Mouse (Mus musculus) gastrocnemius, postnatal 36 days (tissue): ENCODE measurements around the gene Kbtbd3. TPM values are rescaled to one million over a fixed set of nuclear protein-coding genes. Genes with fewer than 3 reads are reported as not detected.

Experiments used
- DNase-seq, 2 experiments: peaks; one replicate each; pipeline ENCODE4 v3.0.0; 2022
- intact Hi-C: fragments of 180-260 bp; cut with DNase I; formaldehyde crosslinking; loops from one replicate; pipeline ENCODE4 v1.15.1; 2025
- long read RNA-seq, 2 experiments: library from polyadenylated mRNA; stranded (forward); transcript quantifications; one replicate each; pipeline ENCODE4 v2.0.0; 2021
- total RNA-seq, 2 experiments: library from RNA; stranded (reverse); gene quantifications; 2 replicates each; pipeline ENCODE4 v1.2.3; 2021

Gene Kbtbd3
- 1 to 10 TPM; 3.5 to 3.9 TPM for total RNA-seq
- long read RNA-seq, experiment 1, transcript Kbtbd3-201 (3 exons, 2,231 nt): minor isoform, 9 of 32 reads
- long read RNA-seq, experiment 1, transcript Kbtbd3-202 (4 exons, 2,313 nt): major isoform, 18 of 32 reads
- long read RNA-seq, experiment 1, partial matches to known transcripts: 2 of 32 reads
- long read RNA-seq, experiment 1, other reads (novel, unspliced or antisense): 3 of 32 reads
- long read RNA-seq, experiment 2, transcript Kbtbd3-201 (3 exons, 2,231 nt): major isoform, 15 of 29 reads
- long read RNA-seq, experiment 2, transcript Kbtbd3-202 (4 exons, 2,313 nt): minor isoform, 12 of 29 reads
- long read RNA-seq, experiment 2, partial matches to known transcripts: 2 of 29 reads
- long read RNA-seq, experiment 2, other reads (novel, unspliced or antisense): 0 of 29 reads

DNA sequence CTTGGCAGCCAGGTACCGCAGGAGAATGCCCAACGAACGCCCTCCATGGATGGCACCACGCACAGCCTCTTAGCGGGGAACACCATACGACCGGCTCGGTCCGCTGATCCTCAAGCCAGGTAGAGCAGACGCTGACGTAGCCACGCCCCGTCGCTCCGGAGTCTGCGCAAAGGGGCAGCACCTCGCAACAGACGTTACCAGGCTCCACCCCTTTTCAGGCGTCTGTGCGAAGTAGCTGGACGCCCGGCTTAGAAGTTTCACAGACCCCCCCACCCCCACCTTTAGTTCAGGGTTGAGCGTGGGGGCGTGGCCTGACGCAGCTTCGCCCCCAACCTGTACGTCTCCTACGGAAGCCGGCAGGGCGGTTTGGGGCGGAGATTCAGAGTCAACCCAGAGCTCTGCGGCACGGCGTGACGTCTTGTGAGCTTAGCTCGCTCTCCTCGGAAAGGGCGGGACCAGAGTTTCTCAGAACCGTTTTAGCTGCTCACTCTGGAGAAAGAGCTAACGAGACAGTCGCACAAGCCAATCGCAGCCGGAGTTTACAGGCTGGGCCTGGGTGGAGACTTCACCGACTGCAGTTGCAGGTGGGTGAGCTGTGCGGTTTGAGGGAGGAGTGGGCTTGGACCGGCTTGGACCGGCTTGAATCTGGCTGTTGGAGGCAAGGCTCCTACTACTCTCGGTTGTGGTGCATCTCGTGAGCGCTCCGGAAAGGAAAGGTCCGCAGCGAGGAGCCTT lies at the start of gene Kbtbd3, which contains the start of gene Aasdhppt:
Kbtbd3 (plus strand) TSS at position 483 of the 735 bp plus-strand sequence.
Aasdhppt (minus strand) TSS at position 121 of the 735 bp plus-strand sequence.
- intact Hi-C loops: loop anchor here (5.0 kb wide), 1 partner anchor 68 kb away; the partner anchor contains the start of gene Msantd4
- peak; percentile 92 to 95 for DNase-seq

DNA sequence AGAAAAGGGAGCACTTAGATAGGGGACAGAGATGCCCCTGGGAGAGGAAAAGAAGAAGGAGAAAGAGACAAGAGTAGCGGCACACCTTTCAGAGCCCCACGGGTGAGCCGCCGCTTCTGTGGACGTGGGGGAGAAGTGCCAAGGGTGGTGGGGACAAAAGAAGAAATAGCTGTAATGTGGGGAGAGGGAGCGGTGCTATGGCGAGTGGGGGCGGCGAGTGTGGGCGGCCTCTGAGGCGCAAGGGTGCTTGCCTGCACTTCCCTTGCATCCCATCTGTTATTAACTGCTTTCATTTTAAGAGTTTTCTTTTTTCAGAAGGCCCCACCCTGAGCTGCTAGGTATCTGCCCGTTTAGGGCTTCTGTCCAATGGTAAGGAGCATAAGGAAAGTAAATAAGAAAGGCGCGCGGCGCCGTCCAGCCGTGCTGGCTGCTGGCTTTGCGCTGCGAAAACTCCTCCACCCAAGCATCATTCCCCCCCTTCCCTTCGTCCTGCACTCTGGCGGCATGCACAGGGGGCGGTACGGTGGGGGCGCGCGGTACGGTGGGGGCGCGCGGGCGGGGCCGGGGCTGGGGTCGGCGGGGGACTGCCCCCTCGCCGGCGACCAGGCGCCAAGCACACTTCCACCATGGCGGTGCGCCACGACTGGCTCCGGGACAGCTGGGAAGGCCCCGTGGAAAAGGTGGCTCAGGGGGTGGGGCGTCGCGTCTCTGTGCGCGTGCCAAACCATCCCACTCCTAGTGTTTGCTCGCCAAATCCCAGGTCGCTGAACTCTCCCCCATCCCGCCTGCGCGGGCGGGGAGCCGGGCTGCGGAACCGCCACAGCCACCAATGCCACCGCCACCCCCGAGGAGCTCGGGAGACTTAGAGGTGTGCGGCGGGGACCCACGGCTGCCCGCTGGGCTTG lies 49.5 kb upstream of the Kbtbd3 start:
- DNase-seq: no peak
- intact Hi-C loops: no loop called here

GRCm38 (mm10) chr9:4260746-4261090 lies 48.9 kb upstream of the Kbtbd3 start:
- no peak for DNase-seq
- intact Hi-C loops: no loop called here

DNA sequence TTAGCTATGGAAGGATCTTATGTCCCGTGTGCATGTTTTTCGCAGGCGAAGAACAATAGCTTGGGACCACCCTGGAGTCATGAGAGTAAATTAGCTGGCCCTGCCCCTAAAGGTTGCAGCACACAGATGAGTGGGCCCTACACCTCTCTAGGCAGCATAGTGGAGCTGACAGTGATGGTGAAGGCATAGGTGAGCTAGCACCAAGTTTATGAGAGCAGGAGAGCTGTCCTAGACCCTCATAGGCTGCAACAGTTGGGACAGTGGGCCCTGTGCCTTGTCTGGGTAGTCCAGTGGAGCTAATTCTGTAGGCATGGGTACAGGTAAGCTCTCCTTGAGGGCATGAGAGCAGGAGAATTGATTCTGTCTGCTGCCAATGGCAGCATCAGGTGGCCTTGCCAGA lies 42.8 kb upstream of the Kbtbd3 start:
- intact Hi-C loops: no loop called here
- DNase-seq: no peak

DNA sequence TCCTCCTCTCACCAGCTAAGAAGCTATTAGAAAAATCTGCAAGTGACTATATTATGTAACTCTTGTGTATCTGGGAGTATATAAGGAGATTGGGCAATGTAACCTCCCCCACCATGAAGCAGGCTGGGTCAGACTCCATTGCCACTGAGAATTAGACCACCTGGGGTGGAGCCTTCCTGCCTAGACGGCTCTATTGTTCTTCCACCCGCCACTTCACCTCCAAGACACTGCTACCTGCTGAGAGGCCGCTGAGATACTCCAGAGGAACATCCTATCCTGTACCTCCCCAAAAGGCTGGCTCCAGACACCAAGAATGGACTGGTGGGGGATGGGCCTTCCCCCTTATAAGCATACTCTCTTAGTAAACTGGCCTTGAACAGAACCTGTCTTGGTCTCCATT lies 25.8 kb upstream of the Kbtbd3 start:
- intact Hi-C loops: no loop called here
- no peak for DNase-seq

DNA sequence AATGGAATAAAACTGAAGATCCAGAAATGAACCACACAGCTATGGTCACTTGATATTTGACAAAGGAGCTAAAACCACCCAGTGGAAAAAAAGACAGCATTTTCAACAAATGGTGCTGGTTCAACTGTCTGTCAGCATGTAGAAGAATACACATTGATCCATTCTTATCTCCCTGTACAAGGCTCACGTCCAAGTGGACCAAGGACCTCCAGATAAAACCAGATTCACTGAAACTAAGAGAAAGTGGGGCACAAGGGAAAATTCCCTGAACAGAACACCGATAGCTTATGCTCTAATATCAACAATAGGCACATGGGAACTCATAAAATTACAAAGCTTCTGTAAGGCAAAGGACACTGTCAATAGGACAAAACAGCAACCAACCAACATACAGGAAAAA lies 9.2 kb upstream of the Kbtbd3 start:
- intact Hi-C loops: no loop called here

DNA sequence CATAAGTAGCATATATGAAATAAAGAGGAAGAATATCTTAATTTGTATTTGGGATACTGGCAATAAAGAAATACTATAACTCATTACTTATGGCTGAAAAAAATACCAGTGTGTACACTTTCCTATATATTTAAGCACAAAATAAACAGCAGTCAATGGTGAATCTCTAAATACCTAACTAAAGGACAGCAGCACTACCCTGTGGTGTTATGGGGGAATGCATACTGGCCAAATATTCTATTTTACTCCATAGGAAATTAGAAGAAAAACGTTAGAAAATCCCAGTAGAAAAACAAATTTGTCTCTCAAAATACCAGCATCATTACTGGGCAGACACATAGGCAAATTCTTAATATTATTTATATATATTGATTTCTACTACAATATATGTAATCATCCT lies 4.8 kb upstream of the Kbtbd3 start:
- intact Hi-C loops: no loop called here
- DNase-seq: no peak

More for the DNA sequence above, 9.2 kb upstream of the Kbtbd3 start:
- no peak for DNase-seq

- intact Hi-C loops: no loop called here
- DNase-seq: no peak
Observed at GRCm38 (mm10) chr9:4308628-4309350, 844 bp upstream of the Kbtbd3 start.

GRCm38 (mm10) chr9:4310706-4311105 lies 1.1 kb downstream of the Kbtbd3 start:
- DNase-seq: no peak
- intact Hi-C loops: loop anchor here (5.0 kb wide), 1 partner anchor 67 kb away; the partner anchor contains the start of gene Msantd4

- intact Hi-C loops: loop anchor here (5.0 kb wide), 1 partner anchor 66 kb away; the partner anchor contains the start of gene Msantd4
- no peak for DNase-seq
Observed at GRCm38 (mm10) chr9:4311162-4311561, 1.5 kb downstream of the Kbtbd3 start.

DNA sequence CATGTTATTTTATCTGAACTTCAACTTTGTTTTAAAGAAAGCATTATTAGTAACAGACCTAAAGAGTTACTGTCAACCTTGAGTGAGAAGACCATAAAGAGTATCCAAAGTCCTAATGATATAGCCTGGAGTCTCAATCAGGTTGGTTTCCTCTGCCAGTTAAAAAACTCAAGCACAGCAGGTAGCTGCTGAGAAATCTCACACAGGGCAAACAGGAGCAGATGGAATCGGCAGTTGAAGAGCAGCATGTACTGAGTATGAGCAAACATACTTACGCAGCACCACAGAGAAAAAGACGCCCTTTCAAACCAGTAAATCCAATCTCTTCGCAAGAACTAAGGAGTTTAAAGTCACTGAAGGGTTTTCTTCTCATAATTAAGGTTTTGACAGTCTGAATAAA lies 4.3 kb downstream of the Kbtbd3 start:
- DNase-seq: no peak
- intact Hi-C loops: loop anchor here (5.0 kb wide), 1 partner anchor 63 kb away; the partner anchor contains the start of gene Msantd4

- no peak for DNase-seq
- intact Hi-C loops: no loop called here
Observed at GRCm38 (mm10) chr9:4315746-4316145, 6.1 kb downstream of the Kbtbd3 start.

GRCm38 (mm10) chr9:4318939-4319721 lies 9.5 kb downstream of the Kbtbd3 start:
- no peak for DNase-seq
- intact Hi-C loops: no loop called here

GRCm38 (mm10) chr9:4353163-4353562 lies 43.5 kb downstream of the Kbtbd3 start:
- no peak for DNase-seq
- intact Hi-C loops: no loop called here

GRCm38 (mm10) chr9:4375828-4376639 lies 66.4 kb downstream of the Kbtbd3 start, which contains the start of gene Msantd4:
Msantd4 (plus strand) TSS chr9:4376562.
- DNase-seq: peak; percentile 92 to 94
- intact Hi-C loops: loop anchor here (5.0 kb wide), 1 partner anchor 64 kb away; no protein-coding TSS in a partner anchor

GRCm38 (mm10) chr9:4376640-4377120 lies 67.0 kb downstream of the Kbtbd3 start:
- DNase-seq: no peak
- intact Hi-C loops: loop anchor here (5.0 kb wide), 1 partner anchor 64 kb away; no protein-coding TSS in a partner anchor
